Mouse (Mus musculus) lung, postnatal 25 days (tissue): Measurements from ENCODE around the gene 1700001C02Rik.

Experiments used
- DNase-seq: peaks from one replicate; pipeline ENCODE4 v3.0.0; 2022; ENCODE audit warnings: low spot score

Gene 1700001C02Rik

GRCm38 (mm10) chr5:30465861-30466260 lies at the start of gene 1700001C02Rik:
Gene 1700001C02Rik, plus strand, starts transcription at chr5:30466047.
- DNase-seq, result no peak

GRCm38 (mm10) chr5:30416665-30417064 lies 49.2 kb upstream of the 1700001C02Rik start:
- DNase-seq, result no peak

GRCm38 (mm10) chr5:30423121-30423520 lies 42.7 kb upstream of the 1700001C02Rik start:
- no peak for DNase-seq

- peak; percentile 23 for DNase-seq
These were observed 42.1 kb upstream of the 1700001C02Rik start for GRCm38 (mm10) chr5:30423572-30424244.

- DNase-seq, result no peak
These were observed 38.4 kb upstream of the 1700001C02Rik start for GRCm38 (mm10) chr5:30427406-30427805.

GRCm38 (mm10) chr5:30438931-30439330 lies 26.9 kb upstream of the 1700001C02Rik start:
- DNase-seq, result no peak

GRCm38 (mm10) chr5:30440308-30440906 lies 25.4 kb upstream of the 1700001C02Rik start:
- no peak for DNase-seq

- no peak for DNase-seq
These were observed 23.7 kb upstream of the 1700001C02Rik start for GRCm38 (mm10) chr5:30442196-30442595.

GRCm38 (mm10) chr5:30444327-30444895 lies 21.4 kb upstream of the 1700001C02Rik start:
- DNase-seq, result no peak

GRCm38 (mm10) chr5:30456056-30456455 lies 9.8 kb upstream of the 1700001C02Rik start:
- DNase-seq, result no peak

- DNase-seq, result no peak
These were observed 5.7 kb upstream of the 1700001C02Rik start for GRCm38 (mm10) chr5:30460155-30460554.

GRCm38 (mm10) chr5:30461821-30462220 lies 4.0 kb upstream of the 1700001C02Rik start, which contains the start of gene Otof:
Gene Otof, minus strand, starts transcription at chr5:30461932.
- peak; percentile 2 for DNase-seq

GRCm38 (mm10) chr5:30466315-30466714 lies 468 bp downstream of the 1700001C02Rik start:
- DNase-seq, result no peak

GRCm38 (mm10) chr5:30470454-30470853 lies 4.6 kb downstream of the 1700001C02Rik start:
- no peak for DNase-seq

- DNase-seq, result no peak
These were observed 6.3 kb downstream of the 1700001C02Rik start for GRCm38 (mm10) chr5:30472148-30472547.

- DNase-seq, result no peak
These were observed 10.7 kb downstream of the 1700001C02Rik start for GRCm38 (mm10) chr5:30476534-30476933.

GRCm38 (mm10) chr5:30482319-30482718 lies 16.5 kb downstream of the 1700001C02Rik start:
- peak; percentile 55 for DNase-seq

- DNase-seq, result no peak
These were observed 17.7 kb downstream of the 1700001C02Rik start for GRCm38 (mm10) chr5:30483533-30483932.

GRCm38 (mm10) chr5:30484591-30484990 lies 18.7 kb downstream of the 1700001C02Rik start:
- no peak for DNase-seq

- DNase-seq, result no peak
These were observed 19.3 kb downstream of the 1700001C02Rik start for GRCm38 (mm10) chr5:30485136-30485535.

- no peak for DNase-seq
These were observed 24.4 kb downstream of the 1700001C02Rik start for GRCm38 (mm10) chr5:30490215-30490614.

- DNase-seq, result no peak
These were observed 25.0 kb downstream of the 1700001C02Rik start for GRCm38 (mm10) chr5:30490845-30491244.

- no peak for DNase-seq
These were observed 27.9 kb downstream of the 1700001C02Rik start for GRCm38 (mm10) chr5:30493723-30494122.
